Mouse (Mus musculus) spleen, postnatal 36 days (tissue): ENCODE measurements around the gene Cldn12.

Experiments used
- DNase-seq, 2 experiments: peaks; one replicate each; pipeline ENCODE4 v3.0.0; 2022; ENCODE audit warnings: low spot score in 2 of 2, mixed read lengths in 1 of 2

Cldn12 gene

GRCm38 (mm10) chr5:5494269-5495005 is 20.3 kb downstream of the Cldn12 start:
- DNase-seq, result no peak

- DNase-seq, result no peak
These were observed 22.6 kb downstream of the Cldn12 start for GRCm38 (mm10) chr5:5492163-5492562.

GRCm38 (mm10) chr5:5486071-5486470 is 28.7 kb downstream of the Cldn12 start:
- no peak for DNase-seq

GRCm38 (mm10) chr5:5483254-5483858 is 31.4 kb downstream of the Cldn12 start:
- DNase-seq, result no peak

- DNase-seq, result no peak
These were observed 33.1 kb downstream of the Cldn12 start for GRCm38 (mm10) chr5:5481662-5482061.

- no peak for DNase-seq
These were observed 35.7 kb downstream of the Cldn12 start, which contains the start of gene 1700015F17Rik for GRCm38 (mm10) chr5:5479043-5479442. Gene 1700015F17Rik (minus strand): TSS chr5:5479143.

- no peak for DNase-seq
These were observed 38.6 kb downstream of the Cldn12 start for GRCm38 (mm10) chr5:5476133-5476532.

GRCm38 (mm10) chr5:5465256-5465655 is 49.5 kb downstream of the Cldn12 start:
- DNase-seq, result no peak
